Mouse (Mus musculus) intestine, embryonic 14.5 days (tissue): Measurements from ENCODE around the gene Rbfox1. TPM values are rescaled to one million over a fixed set of nuclear protein-coding genes. Genes with fewer than 3 reads are reported as not detected.

ENCODE experiments used
- ATAC-seq: fragments of 200-750 bp; cut with Nextera tagmentation; replicated peaks from 2 replicates; pipeline ENCODE4 v1.8.0; 2017; ENCODE audit warnings: low read depth, moderate number of reproducible peaks, moderate TSS enrichment, moderate library complexity; ENCODE audit not compliant: low FRiP score, low TSS enrichment
- DNase-seq: peaks from one replicate; pipeline ENCODE4 v3.0.0-alpha.2; 2018; ENCODE audit warnings: low spot score
- H3K27ac ChIP-seq: fragments of 300-500 bp; sonication (generic); 2 replicates; pipeline ENCODE4 v1.5.1; 2014; ENCODE audit warnings: low read depth, mild to moderate bottlenecking, control low read depth
- H3K27me3 ChIP-seq: fragments of 300-500 bp; sonication (generic); replicated peaks from 2 replicates; pipeline ENCODE4 v1.6.1; 2014; ENCODE audit warnings: low read length, control low read depth; ENCODE audit not compliant: control insufficient read depth, insufficient read depth
- H3K36me3 ChIP-seq: fragments of 300-500 bp; sonication (generic); 2 replicates; pipeline ENCODE4 v1.6.1; 2014; ENCODE audit warnings: low read length, control low read depth; ENCODE audit not compliant: control insufficient read depth, insufficient read depth
- H3K4me1 ChIP-seq: fragments of 300-500 bp; sonication (generic); replicated peaks from 2 replicates; pipeline ENCODE4 v1.6.1; 2014; ENCODE audit warnings: low read length, control low read depth, mixed read lengths; ENCODE audit not compliant: control insufficient read depth, insufficient read depth
- H3K4me2 ChIP-seq: fragments of 300-500 bp; sonication (generic); 2 replicates; pipeline ENCODE4 v1.6.1; 2014; ENCODE audit warnings: low read length
- H3K4me3 ChIP-seq: fragments of 300-500 bp; sonication (generic); 2 replicates; pipeline ENCODE4 v1.5.1; 2014; ENCODE audit warnings: low read depth, low read length, control low read depth, mixed read lengths
- H3K9ac ChIP-seq: fragments of 300-500 bp; sonication (generic); 2 replicates; pipeline ENCODE4 v1.6.1; 2014; ENCODE audit warnings: mild to moderate bottlenecking, low read length
- H3K9me3 ChIP-seq: fragments of 300-500 bp; sonication (generic); 2 replicates; pipeline ENCODE4 v1.6.1; 2016; ENCODE audit warnings: low read length, control low read depth; ENCODE audit not compliant: control insufficient read depth
- WGBS: fragments of 180-500 bp; shearing (Covaris S2); extraction: QIAGEN DNeasy Blood & Tissue Kit; methylation state at CpG from one replicate; pipeline ENCODE4 v1.1.7; 2014; 5-methylcytosine and 5-hydroxymethylcytosine counted together
- polyA plus RNA-seq: library from polyadenylated mRNA; unstranded; fragments of >200 nt; fragmentation: Nextera tagmentation; extraction: Ambion mirVana; gene quantifications from 2 replicates; pipeline ENCODE4 v1.2.1, GENCODE M21; 2014

The Rbfox1 gene
- polyA plus RNA-seq, 1 experiment from 2014 or later, result 3.3 TPM

- Histone ChIP-seq H3K9ac (no peak overlapping the region), H3K9me3 (no peaks in the 10 kb centered on the region), H3K4me3 (no peak overlapping the region), H3K27me3 (no peaks in the 10 kb centered on the region), H3K4me2 (no peak overlapping the region), H3K27ac (no peak overlapping the region), H3K4me1 (no peaks in the 10 kb centered on the region), H3K36me3 (no peaks in the 10 kb centered on the region)
- WGBS, result 72% methylated on average over 3 of the region's 3 CpGs
- DNase-seq, result no peak
- ATAC-seq, result no peak
Measured at GRCm38 (mm10) chr16:7425386-7426089, 1540.4 kb downstream of the Rbfox1 start.

GRCm38 (mm10) chr16:7433296-7433695, 1548.1 kb downstream of the Rbfox1 start:
- DNase-seq (no peak), ATAC-seq (no peak)
- H3K9ac ChIP-seq, result no peak overlapping the region
- no peaks in the 10 kb centered on the region for H3K4me1 ChIP-seq
- H3K27me3 ChIP-seq, result no peaks in the 10 kb centered on the region
- no peak overlapping the region for H3K4me3 ChIP-seq
- no peak overlapping the region for H3K27ac ChIP-seq
- no peak overlapping the region for H3K4me2 ChIP-seq
- 92% methylated on average over 6 of the region's 6 CpGs for WGBS
- H3K36me3 ChIP-seq, result no peaks in the 10 kb centered on the region
- no peaks in the 10 kb centered on the region for H3K9me3 ChIP-seq

GRCm38 (mm10) chr16:7446791-7447290, 1561.7 kb downstream of the Rbfox1 start:
- 85% methylated on average over 1 of the region's 1 CpGs for WGBS

GRCm38 (mm10) chr16:7447718-7448649, 1562.8 kb downstream of the Rbfox1 start:
- Histone ChIP-seq H3K27me3 (no peaks in the 10 kb centered on the region), H3K9me3 (no peaks in the 10 kb centered on the region), H3K27ac (no peak overlapping the region), H3K4me1 (no peaks in the 10 kb centered on the region), H3K36me3 (no peaks in the 10 kb centered on the region), H3K4me3 (no peak overlapping the region), H3K9ac (no peak overlapping the region), H3K4me2 (no peak overlapping the region)
- DNase-seq, result no peak
- ATAC-seq, result no peak
- WGBS, result 62% methylated on average over 8 of the region's 8 CpGs

More at GRCm38 (mm10) chr16:7446791-7447290, 1561.7 kb downstream of the Rbfox1 start:
- Histone ChIP-seq H3K4me2 (no peak overlapping the region), H3K9me3 (no peaks in the 10 kb centered on the region), H3K27me3 (no peaks in the 10 kb centered on the region), H3K9ac (no peak overlapping the region), H3K36me3 (no peaks in the 10 kb centered on the region), H3K4me3 (no peak overlapping the region), H3K27ac (no peak overlapping the region), H3K4me1 (no peaks in the 10 kb centered on the region)
- no peak for ATAC-seq
- DNase-seq, result no peak

GRCm38 (mm10) chr16:7451193-7451592, 1566.0 kb downstream of the Rbfox1 start:
- Histone ChIP-seq H3K4me2 (no peak overlapping the region), H3K4me1 (no peaks in the 10 kb centered on the region), H3K9me3 (no peaks in the 10 kb centered on the region), H3K36me3 (no peaks in the 10 kb centered on the region), H3K27me3 (no peaks in the 10 kb centered on the region), H3K4me3 (no peak overlapping the region), H3K9ac (no peak overlapping the region), H3K27ac (no peak overlapping the region)
- WGBS, result 89% methylated on average over 3 of the region's 3 CpGs
- no peak for ATAC-seq
- DNase-seq, result no peak

DNA sequence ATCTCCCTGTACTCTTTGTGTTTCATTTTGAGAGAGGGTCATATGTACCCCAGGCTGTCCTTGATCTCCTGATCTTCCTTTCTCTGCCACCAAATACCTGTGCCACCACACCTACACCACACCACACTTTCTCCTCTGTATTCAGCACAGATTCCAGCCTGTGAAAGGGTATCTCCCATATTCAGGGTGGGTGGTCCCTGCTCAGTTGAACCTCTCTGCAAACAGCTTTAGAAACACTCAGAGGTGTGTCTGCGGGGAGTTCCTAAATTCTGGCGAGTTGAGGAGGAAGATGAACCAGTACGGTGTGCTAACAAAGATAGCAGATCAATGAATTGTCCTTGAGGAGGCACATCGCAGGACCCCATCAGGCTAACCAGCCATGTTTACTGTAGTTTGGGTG, 1572.4 kb downstream of the Rbfox1 start:
- Histone ChIP-seq H3K36me3 (no peaks in the 10 kb centered on the region), H3K9me3 (no peaks in the 10 kb centered on the region), H3K9ac (no peak overlapping the region), H3K4me3 (no peak overlapping the region), H3K4me1 (no peaks in the 10 kb centered on the region), H3K4me2 (no peak overlapping the region), H3K27me3 (no peaks in the 10 kb centered on the region), H3K27ac (no peak overlapping the region)
- ATAC-seq, result no peak
- WGBS, result 78% methylated on average over 4 of the region's 4 CpGs
- DNase-seq, result no peak
